Mouse (Mus musculus) myocyte (in vitro differentiated cells): ENCODE measurements around the gene Isx.

ENCODE experiments used
- MAX ChIP-seq: IDR thresholded peaks from one replicate; pipeline ENCODE4 v1.6.1; 2011; ENCODE audit warnings: low read depth, mild to moderate bottlenecking, control low read depth
- POLR2A ChIP-seq: IDR thresholded peaks from one replicate; pipeline ENCODE4 v1.6.1; 2011; ENCODE audit warnings: low read depth, mild to moderate bottlenecking, control low read depth, moderate library complexity; ENCODE audit not compliant: insufficient read length

DNA sequence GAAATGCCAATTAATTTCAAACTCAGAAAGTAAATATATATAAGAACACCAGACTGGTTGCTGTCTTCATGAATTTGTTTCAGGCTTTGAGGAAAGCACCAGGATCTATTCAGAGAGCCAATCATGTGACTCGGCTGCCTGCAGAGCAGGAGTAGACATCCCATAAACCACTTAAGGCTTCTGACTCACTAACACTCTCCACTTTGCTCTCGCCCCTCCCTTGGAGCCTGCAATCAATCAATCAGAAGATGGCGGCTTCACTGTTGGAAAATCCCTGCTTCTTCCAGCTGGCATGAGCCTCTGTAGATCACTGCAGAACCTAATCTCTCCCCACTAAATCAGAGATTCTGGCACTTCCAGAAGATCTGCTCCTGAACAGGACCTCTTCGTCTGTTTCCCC is 1.3 kb upstream of the Isx start:
- TF ChIP-seq POLR2A (no peak), MAX (no peak)
